Mouse (Mus musculus): Measurements from ENCODE around the gene Map4k1. TPM values are rescaled to one million over a fixed set of nuclear protein-coding genes. Genes with fewer than 3 reads are reported as not detected.

The Map4k1 gene
- polyA plus RNA-seq, 1 experiment from 2014 or later = 12.2 TPM

- H3K36me3 ChIP-seq (ENCODE audit: control insufficient read depth, insufficient read depth) = peaks cover 3% of the 10 kb centered on the region; the same call in 1 of the 2 replicates
- peak overlapping the region; percentile 100 for H3K9ac ChIP-seq (ENCODE audit: low read length)
- ATAC-seq (replicated peaks; ENCODE audit: extremely low read depth, insufficient read depth, low FRiP score) = no peak
- 10% methylated on average over 6 of the region's 6 CpGs for WGBS
- peak overlapping the region; percentile 96 for H3K4me2 ChIP-seq (ENCODE audit: low read depth, low read length)
- peak overlapping the region; percentile 95 for H3K27ac ChIP-seq (ENCODE audit: low read length)
- peak overlapping the region; percentile 98 for H3K4me3 ChIP-seq (ENCODE audit: low read length)
- peaks cover 59% of the 10 kb centered on the region for H3K4me1 ChIP-seq (ENCODE audit: control insufficient read depth, insufficient read depth, low read length)
- no peaks in the 10 kb centered on the region for H3K27me3 ChIP-seq (ENCODE audit: control insufficient read depth, insufficient read depth, low read length)
- H3K9me3 ChIP-seq (replicated peaks; ENCODE audit: control insufficient read depth, low read length) = no peaks in the 10 kb centered on the region
Observed at GRCm38 (mm10) chr7:28959505-28960045, 22.3 kb upstream of the Map4k1 start.

GRCm38 (mm10) chr7:28960354-28961046 is 21.4 kb upstream of the Map4k1 start:
- Histone ChIP-seq H3K4me2 (ENCODE audit: low read depth, low read length) (peak overlapping the region; percentile 96), H3K36me3 (ENCODE audit: control insufficient read depth, insufficient read depth) (peaks cover 3% of the 10 kb centered on the region; the same call in 1 of the 2 replicates), H3K4me3 (ENCODE audit: low read length) (peak overlapping the region; percentile 98), H3K27ac (ENCODE audit: low read length) (peak overlapping the region; percentile 95), H3K4me1 (ENCODE audit: control insufficient read depth, insufficient read depth, low read length) (peaks cover 53% of the 10 kb centered on the region), H3K9ac (ENCODE audit: low read length) (peak overlapping the region; percentile 100), H3K9me3 (replicated peaks; ENCODE audit: control insufficient read depth, low read length) (no peaks in the 10 kb centered on the region), H3K27me3 (ENCODE audit: control insufficient read depth, insufficient read depth, low read length) (no peaks in the 10 kb centered on the region)
- no peak for ATAC-seq (replicated peaks; ENCODE audit: extremely low read depth, insufficient read depth, low FRiP score)
- WGBS = 9% methylated on average over 9 of the region's 9 CpGs

DNA sequence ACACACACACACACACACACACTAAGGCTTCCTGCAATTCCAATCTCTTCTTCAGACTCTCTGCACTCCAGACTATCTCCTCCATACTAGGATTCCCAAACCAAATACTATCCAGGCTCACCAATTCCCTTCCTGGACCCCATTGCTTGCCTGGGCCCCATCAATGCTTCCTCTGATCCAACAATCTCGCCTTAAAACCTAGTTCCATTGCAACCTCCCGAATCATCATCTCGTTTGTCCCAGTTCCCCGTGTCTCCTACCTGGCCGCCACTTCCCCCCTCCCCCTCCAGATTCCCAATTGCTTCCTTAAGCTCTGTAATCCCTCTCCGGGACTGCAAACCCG is 20.3 kb upstream of the Map4k1 start:
- Histone ChIP-seq H3K4me2 (ENCODE audit: low read depth, low read length) (peak overlapping the region; percentile 96), H3K9ac (ENCODE audit: low read length) (peak overlapping the region; percentile 100), H3K27ac (ENCODE audit: low read length) (peak overlapping the region; percentile 95), H3K36me3 (ENCODE audit: control insufficient read depth, insufficient read depth) (no peaks in the 10 kb centered on the region), H3K4me3 (ENCODE audit: low read length) (peak overlapping the region; percentile 98), H3K27me3 (ENCODE audit: control insufficient read depth, insufficient read depth, low read length) (no peaks in the 10 kb centered on the region), H3K9me3 (replicated peaks; ENCODE audit: control insufficient read depth, low read length) (no peaks in the 10 kb centered on the region), H3K4me1 (ENCODE audit: control insufficient read depth, insufficient read depth, low read length) (peaks cover 43% of the 10 kb centered on the region)
- 0% methylated on average over 7 of the region's 7 CpGs for WGBS
- ATAC-seq (replicated peaks; ENCODE audit: extremely low read depth, insufficient read depth, low FRiP score) = no peak; the same call in 1 of the 2 replicates

DNA sequence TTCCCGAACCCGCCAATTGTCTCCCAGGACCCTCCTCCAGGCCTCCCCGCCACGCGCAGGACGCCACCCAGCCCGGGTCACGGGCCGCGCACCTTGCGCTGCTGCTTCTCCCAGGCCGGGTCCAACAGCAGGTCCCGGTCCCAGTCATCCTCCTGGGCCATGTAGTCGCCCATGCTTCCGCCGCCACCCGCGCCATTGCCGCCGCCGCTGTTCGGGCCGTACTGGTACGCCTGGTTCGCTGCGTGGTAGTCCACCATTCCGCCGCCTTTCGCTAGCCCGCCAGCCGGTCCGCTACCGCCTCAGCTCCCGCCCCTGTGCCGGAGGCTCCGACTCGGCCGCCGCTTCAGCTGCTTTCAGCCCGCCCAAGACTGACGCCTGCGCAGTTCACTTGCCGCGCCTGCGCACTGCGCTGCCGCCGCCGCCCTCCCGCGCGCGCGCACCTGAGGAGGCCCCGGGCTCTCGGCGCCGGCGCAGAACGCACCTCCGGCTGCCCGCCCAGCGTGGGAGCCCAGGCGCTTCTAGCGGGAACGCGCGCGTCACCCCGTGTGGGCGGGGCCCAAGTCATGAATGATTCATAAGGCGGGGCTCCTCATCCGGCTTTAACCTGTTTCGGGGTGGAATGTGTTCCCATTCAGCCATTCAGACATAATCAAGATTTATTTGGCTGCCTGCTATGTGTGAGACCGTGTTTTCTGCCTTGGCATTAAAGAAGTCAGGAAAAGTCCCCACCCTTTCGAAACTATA is 19.8 kb upstream of the Map4k1 start, which contains the start of gene Actn4:
Gene Actn4, minus strand, starts transcription at position 414 of the 744 bp plus-strand sequence.
- H3K36me3 ChIP-seq (ENCODE audit: control insufficient read depth, insufficient read depth) = no peaks in the 10 kb centered on the region
- peak within 1 kb of the TSS; percentile 100 for H3K9ac ChIP-seq (ENCODE audit: low read length)
- no peaks in the 10 kb centered on the region for H3K27me3 ChIP-seq (ENCODE audit: control insufficient read depth, insufficient read depth, low read length)
- H3K9me3 ChIP-seq (replicated peaks; ENCODE audit: control insufficient read depth, low read length) = no peaks in the 10 kb centered on the region
- H3K4me2 ChIP-seq (ENCODE audit: low read depth, low read length) = peak within 1 kb of the TSS; percentile 96
- peaks cover 38% of the 10 kb centered on the region for H3K4me1 ChIP-seq (ENCODE audit: control insufficient read depth, insufficient read depth, low read length)
- peak; percentile 85 for ATAC-seq (replicated peaks; ENCODE audit: extremely low read depth, insufficient read depth, low FRiP score)
- WGBS = under 1% methylated on average over 76 of the region's 76 CpGs
- peak within 1 kb of the TSS; percentile 98 for H3K4me3 ChIP-seq (ENCODE audit: low read length)
- H3K27ac ChIP-seq (ENCODE audit: low read length) = peak within 1 kb of the TSS; percentile 95

- Histone ChIP-seq H3K27ac (ENCODE audit: low read length) (no peak overlapping the region), H3K4me1 (ENCODE audit: control insufficient read depth, insufficient read depth, low read length) (peaks cover 24% of the 10 kb centered on the region), H3K36me3 (ENCODE audit: control insufficient read depth, insufficient read depth) (no peaks in the 10 kb centered on the region), H3K27me3 (ENCODE audit: control insufficient read depth, insufficient read depth, low read length) (no peaks in the 10 kb centered on the region), H3K9ac (ENCODE audit: low read length) (no peak overlapping the region), H3K4me2 (ENCODE audit: low read depth, low read length) (no peak overlapping the region), H3K4me3 (ENCODE audit: low read length) (no peak overlapping the region), H3K9me3 (replicated peaks; ENCODE audit: control insufficient read depth, low read length) (no peaks in the 10 kb centered on the region)
- no peak for ATAC-seq (replicated peaks; ENCODE audit: extremely low read depth, insufficient read depth, low FRiP score)
- 67% methylated on average over 3 of the region's 3 CpGs for WGBS
Observed at GRCm38 (mm10) chr7:28963399-28963923, 18.4 kb upstream of the Map4k1 start.

GRCm38 (mm10) chr7:28965346-28965840 is 16.5 kb upstream of the Map4k1 start:
- H3K27ac ChIP-seq (ENCODE audit: low read length) = no peak overlapping the region
- H3K9ac ChIP-seq (ENCODE audit: low read length) = no peak overlapping the region
- WGBS = 80% methylated on average over 5 of the region's 5 CpGs
- H3K36me3 ChIP-seq (ENCODE audit: control insufficient read depth, insufficient read depth) = no peaks in the 10 kb centered on the region
- H3K9me3 ChIP-seq (replicated peaks; ENCODE audit: control insufficient read depth, low read length) = no peaks in the 10 kb centered on the region
- H3K4me3 ChIP-seq (ENCODE audit: low read length) = no peak overlapping the region
- no peaks in the 10 kb centered on the region for H3K27me3 ChIP-seq (ENCODE audit: control insufficient read depth, insufficient read depth, low read length)
- no peak for ATAC-seq (replicated peaks; ENCODE audit: extremely low read depth, insufficient read depth, low FRiP score)
- H3K4me2 ChIP-seq (ENCODE audit: low read depth, low read length) = no peak overlapping the region
- peaks cover 7% of the 10 kb centered on the region for H3K4me1 ChIP-seq (ENCODE audit: control insufficient read depth, insufficient read depth, low read length)

DNA sequence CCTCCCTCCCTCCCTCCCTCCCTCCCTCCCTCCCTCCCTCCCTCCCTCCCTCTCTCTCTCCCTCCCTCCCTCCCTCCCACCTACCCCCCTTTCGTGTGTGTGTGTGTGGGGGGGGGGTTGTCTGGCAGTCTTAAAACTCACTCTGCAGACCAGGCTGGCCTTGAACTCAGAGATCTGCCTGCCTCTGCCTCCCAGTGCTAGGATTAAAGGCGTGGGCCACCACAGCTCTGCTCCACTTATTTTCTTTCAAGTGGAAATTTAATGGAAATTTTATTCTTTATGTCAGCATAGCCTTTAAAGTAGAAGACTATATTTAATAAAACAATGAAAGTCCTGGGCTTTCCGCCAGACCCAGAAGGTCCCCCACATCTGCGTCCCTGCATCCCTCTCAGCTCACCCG is 15.7 kb upstream of the Map4k1 start:
- Histone ChIP-seq H3K4me3 (ENCODE audit: low read length) (no peak overlapping the region), H3K4me1 (ENCODE audit: control insufficient read depth, insufficient read depth, low read length) (peaks cover 5% of the 10 kb centered on the region), H3K27me3 (ENCODE audit: control insufficient read depth, insufficient read depth, low read length) (no peaks in the 10 kb centered on the region), H3K36me3 (ENCODE audit: control insufficient read depth, insufficient read depth) (0 out of 2 replicates have a peak, but pooled peaks cover 4% of the 10 kb centered on the region), H3K9me3 (replicated peaks; ENCODE audit: control insufficient read depth, low read length) (no peaks in the 10 kb centered on the region), H3K9ac (ENCODE audit: low read length) (no peak overlapping the region), H3K27ac (ENCODE audit: low read length) (no peak overlapping the region), H3K4me2 (ENCODE audit: low read depth, low read length) (no peak overlapping the region)
- ATAC-seq (replicated peaks; ENCODE audit: extremely low read depth, insufficient read depth, low FRiP score) = no peak
- 74% methylated on average over 4 of the region's 5 CpGs for WGBS

GRCm38 (mm10) chr7:28966751-28967505 is 14.9 kb upstream of the Map4k1 start:
- Histone ChIP-seq H3K27me3 (ENCODE audit: control insufficient read depth, insufficient read depth, low read length) (no peaks in the 10 kb centered on the region), H3K4me3 (ENCODE audit: low read length) (no peak overlapping the region), H3K9me3 (replicated peaks; ENCODE audit: control insufficient read depth, low read length) (no peaks in the 10 kb centered on the region), H3K36me3 (ENCODE audit: control insufficient read depth, insufficient read depth) (0 out of 2 replicates have a peak, but pooled peaks cover 4% of the 10 kb centered on the region), H3K27ac (ENCODE audit: low read length) (no peak overlapping the region), H3K9ac (ENCODE audit: low read length) (0 out of 2 replicates have a peak overlapping the region, but pooled peaks have one; percentile 4), H3K4me2 (ENCODE audit: low read depth, low read length) (no peak overlapping the region), H3K4me1 (ENCODE audit: control insufficient read depth, insufficient read depth, low read length) (peaks cover 12% of the 10 kb centered on the region)
- WGBS = 59% methylated on average over 4 of the region's 4 CpGs
- ATAC-seq (replicated peaks; ENCODE audit: extremely low read depth, insufficient read depth, low FRiP score) = no peak
